Mouse (Mus musculus): ENCODE measurements at regions not wholly inside any gene's neighbourhood (a gene's known extent, or its start where the extent isn't known, plus 50 kb on each side); places are given as distances from the start of the nearest gene placed in this dataset.

DNA sequence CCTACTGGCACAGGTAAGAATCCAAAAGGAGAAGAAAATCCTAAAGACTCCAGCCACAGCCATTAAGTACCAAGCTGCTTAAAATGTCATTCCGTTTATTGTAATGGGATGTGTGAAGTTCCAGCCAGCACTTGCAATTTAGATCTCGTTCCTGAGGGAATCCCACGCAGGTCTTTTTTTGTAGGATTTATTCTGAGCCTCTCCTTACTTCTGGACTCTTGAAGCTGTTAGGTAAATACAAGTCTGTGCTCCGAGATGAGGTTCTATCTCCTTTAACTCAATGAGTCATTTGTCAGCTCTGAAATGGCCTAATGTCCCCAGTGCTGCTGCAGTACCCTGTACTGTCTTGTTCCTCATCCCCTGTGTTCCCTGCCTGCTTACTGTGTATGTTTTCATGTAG is 94.9 kb upstream of the Eef1e1 start:
- DNase-seq (ENCODE audit: low read depth): no peak

GRCm38 (mm10) chr13:38751876-38752275 is 93.0 kb upstream of the Eef1e1 start:
- no peak for DNase-seq (ENCODE audit: low read depth)

DNA sequence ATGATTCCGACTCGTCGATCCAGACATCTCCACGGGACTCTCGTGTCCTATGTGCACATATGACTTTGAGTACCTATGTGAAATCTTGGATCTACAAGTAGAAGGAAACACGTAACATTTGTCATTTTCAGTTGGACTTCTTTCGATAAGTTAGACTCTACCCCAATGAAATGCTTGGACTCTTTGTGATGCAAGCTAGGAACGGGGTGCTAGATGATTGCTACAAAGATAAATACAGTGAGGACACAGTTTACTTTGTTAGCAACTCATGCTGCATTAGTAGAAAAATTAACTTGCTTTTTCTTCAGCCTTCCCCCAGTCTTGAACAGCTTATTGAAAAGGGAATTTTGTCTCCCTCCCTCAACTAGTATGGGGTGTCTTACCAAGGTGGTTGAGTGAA is 81.2 kb upstream of the Eef1e1 start:
- DNase-seq (ENCODE audit: low read depth): no peak

- DNase-seq (ENCODE audit: low read depth): peak; percentile 60
Measured at GRCm38 (mm10) chr13:38736361-38737035, 77.6 kb upstream of the Eef1e1 start.

DNA sequence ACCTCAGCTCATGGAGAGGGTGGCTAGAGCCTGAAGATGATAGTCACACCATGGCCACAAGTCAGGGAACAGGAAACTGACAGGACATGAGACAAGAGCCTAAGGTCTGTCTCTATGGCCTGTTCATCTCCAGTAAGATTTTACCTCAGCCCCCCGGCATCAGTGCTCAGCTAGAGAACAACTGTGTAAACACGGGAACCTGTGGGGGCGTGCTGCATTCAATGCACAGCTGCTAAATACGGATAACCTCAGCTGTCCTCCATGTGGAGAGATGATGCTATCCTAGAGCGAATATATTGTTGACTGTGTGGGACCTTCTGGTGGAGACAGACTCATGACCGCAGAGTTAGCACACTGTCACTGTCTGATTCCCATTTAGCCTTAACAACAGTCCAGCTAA is 76.4 kb upstream of the Eef1e1 start:
- no peak for DNase-seq (ENCODE audit: low read depth)

- DNase-seq (ENCODE audit: low read depth): no peak
Measured at GRCm38 (mm10) chr13:38733246-38733645, 74.4 kb upstream of the Eef1e1 start.

DNA sequence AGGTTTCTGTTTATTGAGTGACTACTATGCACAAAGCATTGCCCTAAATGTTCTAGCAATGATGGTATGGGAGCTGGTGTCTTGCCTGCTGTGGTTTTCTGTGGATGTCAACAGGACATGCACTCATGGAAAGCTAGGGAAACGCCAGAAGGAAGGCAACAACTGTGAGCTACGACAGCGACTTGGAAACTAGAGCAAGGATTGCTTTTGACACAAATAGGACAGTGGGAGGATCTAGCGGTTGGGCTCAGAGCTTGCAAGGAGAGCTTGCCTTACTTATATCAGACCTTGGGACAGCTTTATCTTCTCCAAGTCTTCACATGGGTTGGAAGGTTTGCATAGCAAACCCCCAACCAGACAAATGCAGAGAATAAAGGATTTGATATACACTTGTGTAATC is 66.6 kb upstream of the Eef1e1 start:
- no peak for DNase-seq (ENCODE audit: low read depth)

DNA sequence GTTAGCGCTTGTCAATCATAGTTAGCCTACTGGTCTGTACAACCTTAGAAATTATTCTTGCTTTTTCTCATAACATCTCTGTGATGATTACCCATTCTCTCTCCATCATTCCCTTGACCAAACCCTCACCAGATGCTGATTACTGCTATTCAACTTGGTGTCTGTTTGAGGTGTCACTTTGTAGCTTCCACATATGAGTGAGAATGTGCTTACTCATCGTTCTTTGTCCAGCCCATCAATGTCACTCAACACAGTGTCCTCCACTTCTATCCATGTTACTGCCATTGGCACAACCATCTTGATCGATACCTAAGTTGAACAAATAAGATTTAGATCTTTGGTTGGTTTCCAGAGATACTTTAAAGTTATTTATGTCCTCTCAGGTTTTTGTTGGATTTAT is 62.3 kb upstream of the Eef1e1 start:
- DNase-seq (ENCODE audit: low read depth): no peak

GRCm38 (mm10) chr13:38714838-38715237 is 56.0 kb upstream of the Eef1e1 start:
- no peak for DNase-seq (ENCODE audit: low read depth)

All from NIH3T3 (cell line).